Mouse (Mus musculus) G1E (cell line): ENCODE data around the gene Slc26a1.

Experiments used
- CTCF ChIP-seq: IDR thresholded peaks from 2 replicates; pipeline ENCODE4 v1.5.1; 2012; ENCODE audit warnings: low read depth, low read length, inconsistent platforms, mixed read lengths
- GATA1 ChIP-seq: IDR thresholded peaks from 2 replicates; pipeline ENCODE4 v1.6.1; 2012; ENCODE audit warnings: borderline replicate concordance, low read length, inconsistent platforms, mixed read lengths
- GATA2 ChIP-seq: IDR thresholded peaks from 2 replicates; pipeline ENCODE4 v1.6.1; 2012; ENCODE audit warnings: low read depth, low read length, inconsistent platforms, borderline replicate concordance
- TAL1 ChIP-seq: conservative IDR thresholded peaks from 2 replicates; pipeline ENCODE4 v1.6.1; 2012; ENCODE audit warnings: low read depth, low read length, inconsistent platforms, mixed read lengths

GRCm38 (mm10) chr5:108715974-108716373, 40.6 kb upstream of the Slc26a1 start:
- TF ChIP-seq GATA2 (no peak), GATA1 (no peak), TAL1 (no peak), CTCF (no peak)
